Mouse (Mus musculus): ENCODE data around the gene Gm10134.
A peak's percentile ranks its signal among the peaks of the same experiment; 100 is the strongest.
"Not testable (repeated sequence)": the region's sequence is repeated elsewhere in the genome, so short reads cannot be mapped to it uniquely, and the experiment has no call there.

Gm10134 gene

GRCm38 (mm10) chr2:28504676-28505075, 1.2 kb upstream of the Gm10134 start:
- DNase-seq (ENCODE audit: low read depth): no peak

GRCm38 (mm10) chr2:28506291-28506690, 396 bp downstream of the Gm10134 start:
- no peak for DNase-seq (ENCODE audit: low read depth)

GRCm38 (mm10) chr2:28511600-28511999, 5.7 kb downstream of the Gm10134 start:
- not testable (repeated sequence) for DNase-seq (ENCODE audit: low read depth)

- no peak for DNase-seq (ENCODE audit: low read depth)
Observed at GRCm38 (mm10) chr2:28512798-28513401, 7.0 kb downstream of the Gm10134 start, which contains the start of gene Ralgds. Gene Ralgds, plus strand, starts transcription at chr2:28513125.

GRCm38 (mm10) chr2:28513431-28514370, 7.8 kb downstream of the Gm10134 start:
- DNase-seq (ENCODE audit: low read depth): no peak

GRCm38 (mm10) chr2:28514489-28514888, 8.6 kb downstream of the Gm10134 start:
- peak; percentile 87 for DNase-seq (ENCODE audit: low read depth)

- DNase-seq (ENCODE audit: low read depth): peak; percentile 95
Observed at GRCm38 (mm10) chr2:28517206-28517909, 11.5 kb downstream of the Gm10134 start.

- no peak for DNase-seq (ENCODE audit: low read depth)
Observed at GRCm38 (mm10) chr2:28518231-28518630, 12.3 kb downstream of the Gm10134 start.

GRCm38 (mm10) chr2:28520581-28520980, 14.7 kb downstream of the Gm10134 start:
- no peak for DNase-seq (ENCODE audit: low read depth)

- peak; percentile 33 for DNase-seq (ENCODE audit: low read depth)
Observed at GRCm38 (mm10) chr2:28521571-28522151, 15.8 kb downstream of the Gm10134 start.

- DNase-seq (ENCODE audit: low read depth): no peak
Observed at GRCm38 (mm10) chr2:28522166-28522565, 16.3 kb downstream of the Gm10134 start.

GRCm38 (mm10) chr2:28523643-28524117, 17.8 kb downstream of the Gm10134 start:
- peak; percentile 100 for DNase-seq (ENCODE audit: low read depth)

GRCm38 (mm10) chr2:28524406-28524805, 18.5 kb downstream of the Gm10134 start:
- DNase-seq (ENCODE audit: low read depth): peak; percentile 41

- DNase-seq (ENCODE audit: low read depth): peak; percentile 80
Observed at GRCm38 (mm10) chr2:28525219-28525942, 19.5 kb downstream of the Gm10134 start.

GRCm38 (mm10) chr2:28525943-28526876, 20.3 kb downstream of the Gm10134 start:
- peak; percentile 71 for DNase-seq (ENCODE audit: low read depth)

GRCm38 (mm10) chr2:28527436-28528353, 21.8 kb downstream of the Gm10134 start:
- no peak for DNase-seq (ENCODE audit: low read depth)

GRCm38 (mm10) chr2:28528354-28528730, 22.4 kb downstream of the Gm10134 start:
- no peak for DNase-seq (ENCODE audit: low read depth)

- DNase-seq (ENCODE audit: low read depth): no peak
Observed at GRCm38 (mm10) chr2:28529856-28530255, 24.0 kb downstream of the Gm10134 start.

- peak; percentile 65 for DNase-seq (ENCODE audit: low read depth)
Observed at GRCm38 (mm10) chr2:28530311-28530710, 24.4 kb downstream of the Gm10134 start.
